Mouse (Mus musculus): ENCODE data around the gene Rps27.

DNA sequence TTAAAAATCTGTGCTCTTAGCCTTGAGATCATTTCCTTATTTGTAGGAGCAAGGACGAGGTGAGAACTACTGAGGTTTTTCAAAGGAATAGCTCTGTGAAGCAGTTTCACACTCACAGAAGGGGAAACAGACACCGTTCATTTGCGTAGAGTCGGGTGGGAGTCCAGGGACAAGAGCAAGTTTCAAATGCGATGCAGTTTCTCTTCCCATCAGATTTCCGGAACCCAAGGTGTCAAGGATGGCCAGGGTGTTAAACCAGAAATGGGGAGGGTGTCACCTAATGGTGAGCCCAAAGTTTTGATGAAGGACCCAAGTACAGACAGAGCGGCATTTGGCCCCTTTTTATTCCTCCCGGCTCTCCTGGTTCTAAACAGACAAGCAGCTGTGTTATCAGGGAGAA lies 17.6 kb upstream of the Rps27 start:
- TF ChIP-seq CTCF (IDR thresholded peaks at IDR 0.05; ENCODE audit: borderline replicate concordance, control insufficient read depth, extremely low read depth, insufficient read depth, low read length, poor library complexity) (no peak), POLR2A (IDR thresholded peaks at IDR 0.05; ENCODE audit: control insufficient read depth, extremely low read depth, insufficient read depth, low read length, poor library complexity) (no peak)
